Comparison of ENCODE assay signal across 8 mouse cellular contexts in genomic region chr5:144256888-144257287, GRCm38 (mm10). TPM values are rescaled to one million over a fixed set of nuclear protein-coding genes. Genes with fewer than 3 reads are reported as not detected.
DNase-seq lines count a peak whose midpoint lies in the region; ATAC-seq and TF ChIP-seq lines count a peak whose summit lies in the region.

No protein-coding gene starts in this region.

- H3K36me3 ChIP-seq in embryonic facial prominence, embryonic 15.5 days, result peaks cover 9% of the 10 kb centered on the region; the same call in 1 of the 2 replicates
- peaks cover 29% of the 10 kb centered on the region; the same call in 1 of the 2 replicates for H3K36me3 ChIP-seq in intestine, postnatal 0 days (ENCODE audit: control insufficient read depth, insufficient read depth)
- peaks cover 22% of the 10 kb centered on the region for H3K36me3 ChIP-seq in neural tube, embryonic 13.5 days

- H3K4me2 ChIP-seq in embryonic facial prominence, embryonic 15.5 days (replicated peaks), result peak overlapping the region; percentile 69
- peak overlapping the region; percentile 79 for H3K4me2 ChIP-seq in intestine, postnatal 0 days (replicated peaks; ENCODE audit: low read depth)
- peak overlapping the region; percentile 66 for H3K4me2 ChIP-seq in neural tube, embryonic 13.5 days

- no peak for DNase-seq in lung, adult 2 months
- DNase-seq in lung, postnatal 10 days, result no peak
- no peak for DNase-seq in cerebellum, postnatal 10 days
- DNase-seq in urinary bladder, postnatal 10 days (ENCODE audit: low spot score), result no peak

- peak overlapping the region; percentile 88 for H3K27ac ChIP-seq in embryonic facial prominence, embryonic 15.5 days (replicated peaks)
- peak overlapping the region; percentile 98 for H3K27ac ChIP-seq in intestine, postnatal 0 days (ENCODE audit: low read depth, low read length)
- peak overlapping the region; percentile 90 for H3K27ac ChIP-seq in neural tube, embryonic 13.5 days (replicated peaks)

- peak overlapping the region; percentile 85; the same call in 1 of the 2 replicates for H3K9ac ChIP-seq in embryonic facial prominence, embryonic 15.5 days
- H3K9ac ChIP-seq in intestine, postnatal 0 days (ENCODE audit: low read depth, low read length), result peak overlapping the region; percentile 98
- peak overlapping the region; percentile 97 for H3K9ac ChIP-seq in neural tube, embryonic 13.5 days

- ATAC-seq in embryonic facial prominence, embryonic 15.5 days (ENCODE audit: insufficient number of reproducible peaks, low FRiP score, low TSS enrichment, low read depth), result no peak
- ATAC-seq in intestine, postnatal 0 days, result no peak
- ATAC-seq in neural tube, embryonic 13.5 days (ENCODE audit: low read depth), result no peak
- ATAC-seq in activated CD4-positive, CD25-positive, alpha-beta regulatory T cell, adult 4 months, result no peak

- H3K9me3 ChIP-seq in embryonic facial prominence, embryonic 15.5 days (replicated peaks), result no peaks in the 10 kb centered on the region
- no peaks in the 10 kb centered on the region for H3K9me3 ChIP-seq in intestine, postnatal 0 days (ENCODE audit: control insufficient read depth)
- no peaks in the 10 kb centered on the region for H3K9me3 ChIP-seq in neural tube, embryonic 13.5 days

- H3K4me1 ChIP-seq in lung, adult 2 months (ENCODE audit: control insufficient read depth, insufficient read depth, low read length), result peaks cover 28% of the 10 kb centered on the region
- H3K4me1 ChIP-seq in embryonic facial prominence, embryonic 15.5 days, result peaks cover 60% of the 10 kb centered on the region
- peaks cover 24% of the 10 kb centered on the region; the same call in 1 of the 2 replicates for H3K4me1 ChIP-seq in intestine, postnatal 0 days (replicated peaks; ENCODE audit: control insufficient read depth, insufficient read depth, low read length)
- H3K4me1 ChIP-seq in neural tube, embryonic 13.5 days (replicated peaks), result peaks cover 60% of the 10 kb centered on the region

- WGBS in lung, adult 2 months, result 42% methylated on average over 1 of the region's 1 CpGs
- WGBS in embryonic facial prominence, embryonic 15.5 days, result 20% methylated on average over 1 of the region's 1 CpGs
- 44% methylated on average over 1 of the region's 1 CpGs for WGBS in intestine, postnatal 0 days
- 27% methylated on average over 1 of the region's 1 CpGs for WGBS in neural tube, embryonic 13.5 days

- H3K4me3 ChIP-seq in lung, adult 2 months (replicated peaks; ENCODE audit: extremely low read depth, low read depth, low read length), result peak overlapping the region; percentile 91
- H3K4me3 ChIP-seq in embryonic facial prominence, embryonic 15.5 days (replicated peaks), result peak overlapping the region; percentile 97
- peak overlapping the region; percentile 98 for H3K4me3 ChIP-seq in intestine, postnatal 0 days (ENCODE audit: low read depth, low read length)
- peak overlapping the region; percentile 98 for H3K4me3 ChIP-seq in neural tube, embryonic 13.5 days

- TF ChIP-seq POLR2A in lung, adult 2 months (IDR thresholded peaks at IDR 0.05; ENCODE audit: borderline replicate concordance, extremely low read depth, low read depth, low read length), result no peak

- no peak for TF ChIP-seq CTCF in lung, adult 2 months (IDR thresholded peaks at IDR 0.05; ENCODE audit: insufficient read depth, low read length)
- no peak for TF ChIP-seq CTCF in intestine, postnatal 0 days (IDR thresholded peaks at IDR 0.05; ENCODE audit: low read depth)

- no peaks in the 10 kb centered on the region for H3K27me3 ChIP-seq in embryonic facial prominence, embryonic 15.5 days
- H3K27me3 ChIP-seq in intestine, postnatal 0 days (replicated peaks; ENCODE audit: control insufficient read depth, insufficient read depth, low read length), result no peaks in the 10 kb centered on the region
- H3K27me3 ChIP-seq in neural tube, embryonic 13.5 days, result no peaks in the 10 kb centered on the region

RNA-seq across cellular contexts. Expression of gene Bri3, which starts 12.7 kb away (rescaled TPM):
- 164 and 182 TPM in 2 replicates for polyA plus RNA-seq in lung, adult 2 months (2012; rRNA removed)
- polyA plus RNA-seq in embryonic facial prominence, embryonic 15.5 days (2015; fragmentation: Nextera tagmentation; extraction: Ambion mirVana), result 112 and 118 TPM in 2 replicates
- 313 and 341 TPM in 2 replicates for polyA plus RNA-seq in intestine, postnatal 0 days (2015; fragmentation: Nextera tagmentation; extraction: Ambion mirVana)
- polyA plus RNA-seq in neural tube, embryonic 13.5 days (2015; fragmentation: Nextera tagmentation; extraction: Ambion mirVana), result 108 and 132 TPM in 2 replicates
- 1 to 10 TPM; 2.5 to 4.7 TPM for polyA plus RNA-seq in activated CD4-positive, CD25-positive, alpha-beta regulatory T cell, adult 4 months (2017; shearing (Covaris generic))

RNA-seq across cellular contexts. Expression of gene Tecpr1, which starts 33.5 kb away (rescaled TPM):
- polyA plus RNA-seq in lung, adult 2 months (2012; rRNA removed), result 107 and 117 TPM in 2 replicates
- polyA plus RNA-seq in embryonic facial prominence, embryonic 15.5 days (2015; fragmentation: Nextera tagmentation; extraction: Ambion mirVana), result 25.9 and 26.1 TPM in 2 replicates
- 10.7 and 12.5 TPM in 2 replicates for polyA plus RNA-seq in intestine, postnatal 0 days (2015; fragmentation: Nextera tagmentation; extraction: Ambion mirVana)
- 41.5 TPM in 2 replicates for polyA plus RNA-seq in neural tube, embryonic 13.5 days (2015; fragmentation: Nextera tagmentation; extraction: Ambion mirVana)
- polyA plus RNA-seq in activated CD4-positive, CD25-positive, alpha-beta regulatory T cell, adult 4 months (2017; shearing (Covaris generic)), result 10 to 100 TPM; 68.3 to 97.8 TPM

Comparison
In these comparisons a context has a peak if more than half of its experiments do, and no peak if none do; other contexts are left out.
1. RNA of gene Bri3, which starts 12.7 kb away (polyA plus RNA-seq): 313 to 341 TPM in intestine, postnatal 0 days, 164 to 182 TPM in lung, adult 2 months, 108 to 132 TPM in neural tube, embryonic 13.5 days and 112 to 118 TPM in embryonic facial prominence, embryonic 15.5 days; 2.5 to 4.7 TPM in activated CD4-positive, CD25-positive, alpha-beta regulatory T cell, adult 4 months; every median in the first group is over 10 times any median in the second.
2. Peak in every context shown above with its lines, with median percentiles within 50 percentile points of each other: H3K4me3 ChIP-seq, H3K27ac ChIP-seq, H3K4me2 ChIP-seq and H3K9ac ChIP-seq.